Mouse (Mus musculus): ENCODE measurements around the gene Psmb8. TPM values are rescaled to one million over a fixed set of nuclear protein-coding genes. Genes with fewer than 3 reads are reported as not detected.

The Psmb8 gene
- polyA plus RNA-seq, 1 experiment from 2014 or later: 1.5 TPM

Other genes starting within 250 kb of the Psmb8 start
- gene B3galt4, start 246.2 kb upstream of the Psmb8 start, polyA plus RNA-seq (2014; fragmentation: Nextera tagmentation; extraction: Ambion mirVana): 2.8 and 5.9 TPM in 2 replicates
- gene Vps52, start 241.9 kb upstream of the Psmb8 start, polyA plus RNA-seq (2014; fragmentation: Nextera tagmentation; extraction: Ambion mirVana): 28.1 and 29.5 TPM in 2 replicates
- gene Rps18, start 241.7 kb upstream of the Psmb8 start, polyA plus RNA-seq (2014; fragmentation: Nextera tagmentation; extraction: Ambion mirVana): 1,135 and 1,150 TPM in 2 replicates
- gene H2-K1, start 197.4 kb upstream of the Psmb8 start, polyA plus RNA-seq (2014; fragmentation: Nextera tagmentation; extraction: Ambion mirVana): 13.8 and 13.9 TPM in 2 replicates
- 3.9 and 4.4 TPM in 2 replicates for gene Ring1, start 173.0 kb upstream of the Psmb8 start, polyA plus RNA-seq (2014; fragmentation: Nextera tagmentation; extraction: Ambion mirVana)
- gene H2-Ke6, start 169.7 kb upstream of the Psmb8 start, polyA plus RNA-seq (2014; fragmentation: Nextera tagmentation; extraction: Ambion mirVana): 29.4 and 35.5 TPM in 2 replicates
- gene Slc39a7, start 166.0 kb upstream of the Psmb8 start, polyA plus RNA-seq (2014; fragmentation: Nextera tagmentation; extraction: Ambion mirVana): 61.4 and 67.2 TPM in 2 replicates
- 13.8 and 14.6 TPM in 2 replicates for gene Rxrb, start 165.9 kb upstream of the Psmb8 start, polyA plus RNA-seq (2014; fragmentation: Nextera tagmentation; extraction: Ambion mirVana)
- 0.31 and 0.70 TPM in 2 replicates for gene Col11a2, start 158.3 kb upstream of the Psmb8 start, polyA plus RNA-seq (2014; fragmentation: Nextera tagmentation; extraction: Ambion mirVana)
- 0.34 and 1.2 TPM in 2 replicates for gene H2-Oa, start 105.4 kb upstream of the Psmb8 start, polyA plus RNA-seq (2014; fragmentation: Nextera tagmentation; extraction: Ambion mirVana)
- 6.2 and 8.1 TPM in 2 replicates for gene H2-DMa, start 78.2 kb upstream of the Psmb8 start, polyA plus RNA-seq (2014; fragmentation: Nextera tagmentation; extraction: Ambion mirVana)
- 59.7 and 105 TPM in 2 replicates for gene Brd2, start 75.1 kb upstream of the Psmb8 start, polyA plus RNA-seq (2014; fragmentation: Nextera tagmentation; extraction: Ambion mirVana)
- gene H2-DMb2, start 54.4 kb upstream of the Psmb8 start, polyA plus RNA-seq (2014; fragmentation: Nextera tagmentation; extraction: Ambion mirVana): 0.20 TPM in 1 of 2 replicates, not detected in the other
- 0.27 and 0.29 TPM in 2 replicates for gene H2-DMb1, start 44.6 kb upstream of the Psmb8 start, polyA plus RNA-seq (2014; fragmentation: Nextera tagmentation; extraction: Ambion mirVana)
- gene Tap1, start 10.2 kb upstream of the Psmb8 start, polyA plus RNA-seq (2014; fragmentation: Nextera tagmentation; extraction: Ambion mirVana): 0.63 and 0.86 TPM in 2 replicates
- 0.42 and 0.59 TPM in 2 replicates for gene Psmb9, start 10.0 kb upstream of the Psmb8 start, polyA plus RNA-seq (2014; fragmentation: Nextera tagmentation; extraction: Ambion mirVana)
- gene Tap2, start 5.8 kb downstream of the Psmb8 start, polyA plus RNA-seq (2014; fragmentation: Nextera tagmentation; extraction: Ambion mirVana): 0.44 and 1.4 TPM in 2 replicates
- gene H2-Ob, start 41.2 kb downstream of the Psmb8 start, polyA plus RNA-seq (2014; fragmentation: Nextera tagmentation; extraction: Ambion mirVana): not detected in 2 replicates
- gene H2-Ab1, start 60.0 kb downstream of the Psmb8 start, polyA plus RNA-seq (2014; fragmentation: Nextera tagmentation; extraction: Ambion mirVana): 11.7 and 13.5 TPM in 2 replicates
- not detected in 2 replicates for gene H2-Aa, start 90.1 kb downstream of the Psmb8 start, polyA plus RNA-seq (2014; fragmentation: Nextera tagmentation; extraction: Ambion mirVana)
- gene H2-Eb1, start 108.1 kb downstream of the Psmb8 start, polyA plus RNA-seq (2014; fragmentation: Nextera tagmentation; extraction: Ambion mirVana): 1.5 and 2.3 TPM in 2 replicates
- not detected in 2 replicates for gene H2-Eb2, start 127.9 kb downstream of the Psmb8 start, polyA plus RNA-seq (2014; fragmentation: Nextera tagmentation; extraction: Ambion mirVana)
- not detected in 2 replicates for gene Btnl2, start 157.1 kb downstream of the Psmb8 start, polyA plus RNA-seq (2014; fragmentation: Nextera tagmentation; extraction: Ambion mirVana)
- gene Btnl1, start 179.4 kb downstream of the Psmb8 start, polyA plus RNA-seq (2014; fragmentation: Nextera tagmentation; extraction: Ambion mirVana): not detected in 2 replicates
- gene BC051142, start 201.1 kb downstream of the Psmb8 start, polyA plus RNA-seq (2014; fragmentation: Nextera tagmentation; extraction: Ambion mirVana): not detected in 2 replicates

All from heart, embryonic 11.5 days (tissue).